Mouse (Mus musculus) heart, postnatal 0 days (tissue): ENCODE data around the gene Zfp318. TPM values are rescaled to one million over a fixed set of nuclear protein-coding genes. Genes with fewer than 3 reads are reported as not detected.

Experiments used
- ATAC-seq: fragments of 200-750 bp; cut with Nextera tagmentation; 2 replicates; pipeline ENCODE4 v1.8.0; 2017; ENCODE audit warnings: low read depth, moderate number of reproducible peaks, moderate library complexity; ENCODE audit not compliant: insufficient read depth
- DNase-seq: peaks from one replicate; pipeline ENCODE4 v3.0.0-alpha.2; 2016; ENCODE audit warnings: low spot score
- H3K27ac ChIP-seq: fragments of 300-500 bp; sonication (generic); 2 replicates; pipeline ENCODE4 v1.5.1; 2014; ENCODE audit warnings: low read depth, mild to moderate bottlenecking
- H3K27me3 ChIP-seq: fragments of 300-500 bp; sonication (generic); 2 replicates; pipeline ENCODE4 v1.6.1; 2014; ENCODE audit warnings: low read length, mixed read lengths; ENCODE audit not compliant: control insufficient read depth, insufficient read depth
- H3K36me3 ChIP-seq: fragments of 300-500 bp; sonication (generic); replicated peaks from 2 replicates; pipeline ENCODE4 v1.6.1; 2014; ENCODE audit warnings: low read length, mixed read lengths; ENCODE audit not compliant: control insufficient read depth, insufficient read depth
- H3K4me1 ChIP-seq: fragments of 300-500 bp; sonication (generic); 2 replicates; pipeline ENCODE4 v1.6.1; 2014; ENCODE audit warnings: antibody characterized with exemption; ENCODE audit not compliant: control insufficient read depth, insufficient read depth
- H3K4me2 ChIP-seq: fragments of 300-500 bp; sonication (generic); 2 replicates; pipeline ENCODE4 v1.6.1; 2014; ENCODE audit warnings: low read depth, mild to moderate bottlenecking, low read length, moderate library complexity
- H3K4me3 ChIP-seq: fragments of 300-500 bp; sonication (generic); 2 replicates; pipeline ENCODE4 v1.5.1; 2014; ENCODE audit warnings: low read depth, low read length
- H3K9ac ChIP-seq: fragments of 300-500 bp; sonication (generic); replicated peaks from 2 replicates; pipeline ENCODE4 v1.6.1; 2014; ENCODE audit warnings: low read depth, low read length, mixed read lengths
- H3K9me3 ChIP-seq: fragments of 300-500 bp; sonication (generic); replicated peaks from 2 replicates; pipeline ENCODE4 v1.6.1; 2016; ENCODE audit warnings: low read length; ENCODE audit not compliant: control insufficient read depth
- CTCF ChIP-seq: IDR thresholded peaks from 2 replicates; pipeline ENCODE4 v1.5.1; 2016; ENCODE audit warnings: antibody characterized with exemption, control low read depth, low read depth
- EP300 ChIP-seq: IDR thresholded peaks from 2 replicates; pipeline ENCODE4 v1.6.1; 2016; ENCODE audit warnings: antibody characterized with exemption, low read depth
- whole genome bisulfite sequencing: fragments of 180-500 bp; shearing (Covaris S2); extraction: QIAGEN DNeasy Blood & Tissue Kit; methylation state at CpG from one replicate; pipeline ENCODE4 v1.1.7; 2014; 5-methylcytosine and 5-hydroxymethylcytosine counted together
- polyA plus RNA-seq: library from polyadenylated mRNA; unstranded; fragments of >200 nt; fragmentation: Nextera tagmentation; extraction: Ambion mirVana; gene quantifications from 2 replicates; pipeline ENCODE4 v1.2.1, GENCODE M21; 2015
- total RNA-seq: library from RNA; depleted of rRNA; stranded (reverse); fragments of >200 nt; gene quantifications from 2 replicates; pipeline ENCODE4 v1.2.3, GENCODE M21; 2014; ENCODE audit warnings: low replicate concordance

Zfp318 gene
- total and polyA plus RNA-seq, 2 experiments from 2014 or later, result 4.4 to 18.1 TPM

GRCm38 (mm10) chr17:46408478-46408877 is 24.9 kb downstream of the Zfp318 start:
- no peak overlapping the region for H3K4me2 ChIP-seq
- DNase-seq, result no peak
- no peak overlapping the region for H3K9ac ChIP-seq
- H3K36me3 ChIP-seq, result peaks cover 69% of the 10 kb centered on the region
- 22% methylated on average over 3 of the region's 3 CpGs for WGBS
- H3K9me3 ChIP-seq, result no peaks in the 10 kb centered on the region
- H3K27me3 ChIP-seq, result no peaks in the 10 kb centered on the region
- ATAC-seq, result no peak
- no peak overlapping the region for H3K27ac ChIP-seq
- no peaks in the 10 kb centered on the region for H3K4me1 ChIP-seq
- H3K4me3 ChIP-seq, result no peak overlapping the region
- TF ChIP-seq EP300 (no peak), CTCF (peak; percentile 30; the same call in 1 of the 2 replicates)

GRCm38 (mm10) chr17:46418628-46419027 is 35.1 kb downstream of the Zfp318 start:
- Histone ChIP-seq H3K27me3 (no peaks in the 10 kb centered on the region), H3K36me3 (peaks cover 6% of the 10 kb centered on the region; the same call in 1 of the 2 replicates), H3K4me3 (no peak overlapping the region), H3K4me1 (no peaks in the 10 kb centered on the region), H3K4me2 (no peak overlapping the region), H3K9me3 (no peaks in the 10 kb centered on the region), H3K27ac (no peak overlapping the region), H3K9ac (no peak overlapping the region)
- peak; percentile 22 for DNase-seq
- WGBS, result 55% methylated on average over 5 of the region's 5 CpGs
- no peak for TF ChIP-seq EP300
- TF ChIP-seq CTCF, result no peak
- no peak for ATAC-seq

- Histone ChIP-seq H3K9me3 (no peaks in the 10 kb centered on the region), H3K27me3 (no peaks in the 10 kb centered on the region), H3K9ac (no peak overlapping the region), H3K4me2 (no peak overlapping the region), H3K27ac (no peak overlapping the region), H3K4me3 (no peak overlapping the region), H3K36me3 (peaks cover 5% of the 10 kb centered on the region; the same call in 1 of the 2 replicates), H3K4me1 (no peaks in the 10 kb centered on the region)
- ATAC-seq (no peak), DNase-seq (no peak)
- TF ChIP-seq CTCF (no peak), EP300 (no peak)
Observed at GRCm38 (mm10) chr17:46419717-46420116, 36.2 kb downstream of the Zfp318 start.

- ATAC-seq (no peak), DNase-seq (no peak)
- no peak for TF ChIP-seq EP300
- TF ChIP-seq CTCF, result no peak
- no peak overlapping the region for H3K4me2 ChIP-seq
- H3K9ac ChIP-seq, result no peak overlapping the region
- no peak overlapping the region for H3K4me3 ChIP-seq
- H3K36me3 ChIP-seq, result no peaks in the 10 kb centered on the region
- H3K27ac ChIP-seq, result no peak overlapping the region
- no peaks in the 10 kb centered on the region for H3K9me3 ChIP-seq
- 0 out of 2 replicates have a peak, but pooled peaks cover 3% of the 10 kb centered on the region for H3K27me3 ChIP-seq
- H3K4me1 ChIP-seq, result no peaks in the 10 kb centered on the region
Observed at GRCm38 (mm10) chr17:46426496-46426895, 43.0 kb downstream of the Zfp318 start.

GRCm38 (mm10) chr17:46428761-46429414 is 45.4 kb downstream of the Zfp318 start, which contains the start of gene Crip3:
Crip3 (plus strand) TSS chr17:46428926.
- H3K4me1 ChIP-seq, result no peaks in the 10 kb centered on the region
- 16% methylated on average over 18 of the region's 18 CpGs for WGBS
- peak; percentile 33; the same call in 1 of the 2 replicates for ATAC-seq

More at GRCm38 (mm10) chr17:46428761-46429414, 45.4 kb downstream of the Zfp318 start, which contains the start of gene Crip3:
- Histone ChIP-seq H3K9me3 (no peaks in the 10 kb centered on the region), H3K4me2 (peak within 1 kb of the TSS; percentile 34), H3K27me3 (0 out of 2 replicates have a peak, but pooled peaks cover 4% of the 10 kb centered on the region), H3K36me3 (no peaks in the 10 kb centered on the region), H3K27ac (no peak within 1 kb of the TSS), H3K4me3 (no peak within 1 kb of the TSS), H3K9ac (no peak within 1 kb of the TSS)
- DNase-seq, result no peak
- TF ChIP-seq CTCF (no peak), EP300 (no peak)
